Mouse (Mus musculus) layer of hippocampus, postnatal 14 days (tissue): ENCODE results near the gene Gimap9. TPM values are rescaled to one million over a fixed set of nuclear protein-coding genes. Genes with fewer than 3 reads are reported as not detected.
"Not testable (repeated sequence)": the region's sequence is repeated elsewhere in the genome, so short reads cannot be mapped to it uniquely, and the experiment has no call there.

Experiments used
- DNase-seq, 2 experiments: peaks; one replicate each; pipeline ENCODE4 v3.0.0; 2021 to 2022; ENCODE audit warnings: low spot score in 2 of 2, mixed read lengths in 1 of 2
- total RNA-seq, 2 experiments: library from RNA; stranded (reverse); gene quantifications; 2 replicates each; pipeline ENCODE4 v1.2.3; 2021

The Gimap9 gene
- total RNA-seq, 2 experiments from 2014 or later: 0.55 to 0.62 TPM

- DNase-seq: no peak
Measured at GRCm38 (mm10) chr6:48658721-48659120, 17.2 kb upstream of the Gimap9 start.

DNA sequence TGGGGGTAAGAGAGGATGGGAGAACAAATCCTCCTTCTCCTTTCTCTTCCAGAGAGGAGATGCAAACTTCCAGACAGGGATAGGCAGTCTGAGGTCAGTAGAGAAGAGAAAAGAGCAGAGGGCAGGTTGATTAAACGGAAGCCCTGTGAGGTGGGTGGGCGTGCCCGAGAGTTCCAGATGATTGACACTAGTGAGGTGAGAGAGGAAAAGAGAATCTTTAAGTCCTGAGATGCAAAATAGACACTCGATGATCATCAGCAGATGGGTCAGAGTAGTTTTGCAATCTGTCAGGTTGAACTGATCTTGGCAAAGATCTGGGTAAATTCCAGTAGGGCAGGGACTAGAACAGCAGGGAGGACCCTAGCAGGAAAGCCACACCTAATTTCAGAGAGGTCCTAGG, 11.2 kb upstream of the Gimap9 start:
- DNase-seq: no peak

DNA sequence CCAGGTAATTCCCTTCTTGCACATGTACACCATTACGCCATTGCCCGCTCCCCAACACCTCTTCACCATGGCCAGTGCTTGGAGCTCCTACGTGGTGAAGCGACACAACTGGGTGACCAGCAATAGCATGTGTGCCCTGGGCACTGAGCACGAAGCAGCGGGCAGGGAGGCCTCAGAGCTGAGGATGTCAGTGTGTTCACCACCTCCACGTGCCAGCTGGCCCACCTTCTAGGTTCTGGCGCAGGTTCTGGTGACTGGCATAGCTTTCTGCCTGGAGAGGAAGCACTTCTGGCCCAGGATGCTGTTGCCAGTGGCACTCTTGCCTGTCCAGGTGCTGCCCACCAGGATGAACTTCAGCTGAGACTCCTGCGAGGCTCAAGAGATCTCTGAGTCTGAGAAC, 10.5 kb upstream of the Gimap9 start:
- DNase-seq: no peak

GRCm38 (mm10) chr6:48666159-48666586, 9.8 kb upstream of the Gimap9 start:
- DNase-seq: no peak

DNA sequence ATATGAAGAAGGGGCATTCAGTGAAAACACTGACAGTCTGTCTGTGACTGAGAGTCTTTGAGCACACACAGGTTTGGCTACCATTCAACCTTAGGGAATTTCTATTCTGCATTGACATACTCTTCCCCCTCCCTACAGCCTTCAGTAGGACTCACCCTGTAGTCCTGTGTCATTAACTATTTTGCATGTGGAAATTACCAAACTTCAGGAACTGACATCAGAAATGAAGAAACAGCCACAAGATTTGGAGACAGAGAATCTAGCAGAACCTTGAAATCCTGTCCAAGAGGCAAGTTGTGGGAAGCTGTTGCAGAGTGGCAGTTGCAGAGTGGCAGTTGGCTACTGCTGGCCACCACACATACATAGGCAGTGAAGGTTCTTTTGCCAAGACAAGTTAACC, 7.9 kb upstream of the Gimap9 start:
- no peak for DNase-seq

DNA sequence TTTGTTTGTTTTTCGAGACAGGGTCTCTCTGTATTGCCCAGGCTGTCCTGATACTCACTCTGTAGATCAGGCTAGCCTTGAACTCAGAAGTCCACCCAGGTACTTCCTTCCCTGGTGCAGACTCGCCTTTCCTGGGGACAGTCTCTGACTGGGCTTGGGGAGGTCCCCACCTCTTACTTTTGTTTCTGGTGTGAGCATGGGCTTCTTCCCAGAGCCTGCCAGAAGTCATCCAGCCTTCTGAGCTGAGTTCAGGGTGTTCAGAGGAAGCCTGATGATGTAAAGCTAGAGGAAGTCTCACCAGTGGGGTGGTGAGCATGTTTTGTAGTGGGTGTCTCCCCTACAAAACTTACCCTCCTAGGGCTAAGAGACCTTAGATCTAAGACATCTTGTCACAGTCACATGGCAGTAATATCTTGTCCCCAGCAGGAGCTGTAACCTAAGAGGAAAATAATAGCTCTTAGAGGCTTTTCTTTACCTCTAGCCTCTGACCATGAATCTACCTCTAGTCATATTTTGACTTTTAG, 6.4 kb upstream of the Gimap9 start:
- no peak for DNase-seq

GRCm38 (mm10) chr6:48674291-48675058, 1.5 kb upstream of the Gimap9 start:
- no peak for DNase-seq

DNA sequence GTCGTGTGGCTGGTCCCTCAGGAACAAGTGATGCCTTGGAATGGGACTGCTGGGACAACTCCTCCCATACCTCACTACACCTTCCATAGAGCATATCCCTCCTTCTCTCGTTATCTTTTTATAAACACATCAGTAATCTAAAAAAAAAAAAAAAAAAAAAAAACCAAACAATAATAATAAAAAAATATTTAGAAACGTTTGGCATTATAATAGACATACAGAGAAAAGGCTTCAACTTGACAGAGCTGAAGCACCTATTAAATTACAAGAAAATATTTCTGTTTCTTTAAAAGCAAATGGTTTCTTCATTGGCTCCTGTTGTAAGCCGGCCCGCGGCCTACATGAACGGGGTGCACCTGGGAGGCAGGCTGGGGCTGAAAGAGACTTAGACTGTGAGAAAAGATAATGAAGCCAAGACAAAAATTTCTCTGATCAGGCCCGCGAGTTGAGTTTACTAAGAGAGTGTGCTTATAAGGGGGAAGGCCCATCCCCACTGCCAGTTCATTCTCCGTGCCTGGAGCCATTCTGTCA, 464 bp upstream of the Gimap9 start:
- DNase-seq: no peak

DNA sequence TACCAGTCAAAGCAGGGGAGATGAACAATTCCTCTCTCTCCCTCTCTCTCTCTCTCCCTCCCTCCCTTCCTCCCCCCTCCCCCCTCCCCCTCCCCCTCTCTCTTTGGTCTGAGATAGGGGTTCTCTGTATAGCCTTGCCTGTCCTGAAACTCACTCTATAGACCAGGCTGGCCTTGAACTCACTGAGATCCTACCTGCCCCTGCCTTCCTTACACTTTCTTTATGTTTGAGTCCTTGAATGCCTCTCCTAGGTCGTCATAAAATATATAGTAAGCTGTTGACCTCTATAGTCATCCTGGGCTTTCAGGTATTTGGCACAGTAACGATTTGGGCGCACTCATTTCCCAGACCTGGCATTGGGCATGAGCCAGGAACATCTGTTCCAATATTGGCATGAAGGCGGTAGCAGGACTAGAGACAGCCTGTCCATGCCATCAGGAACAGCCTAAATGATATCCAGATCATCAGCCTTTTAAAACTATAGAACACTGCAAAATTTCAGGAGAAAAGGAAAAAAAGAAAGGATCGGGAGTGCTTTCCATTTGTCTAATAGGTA, 1.0 kb downstream of the Gimap9 start:
- DNase-seq: no peak

DNA sequence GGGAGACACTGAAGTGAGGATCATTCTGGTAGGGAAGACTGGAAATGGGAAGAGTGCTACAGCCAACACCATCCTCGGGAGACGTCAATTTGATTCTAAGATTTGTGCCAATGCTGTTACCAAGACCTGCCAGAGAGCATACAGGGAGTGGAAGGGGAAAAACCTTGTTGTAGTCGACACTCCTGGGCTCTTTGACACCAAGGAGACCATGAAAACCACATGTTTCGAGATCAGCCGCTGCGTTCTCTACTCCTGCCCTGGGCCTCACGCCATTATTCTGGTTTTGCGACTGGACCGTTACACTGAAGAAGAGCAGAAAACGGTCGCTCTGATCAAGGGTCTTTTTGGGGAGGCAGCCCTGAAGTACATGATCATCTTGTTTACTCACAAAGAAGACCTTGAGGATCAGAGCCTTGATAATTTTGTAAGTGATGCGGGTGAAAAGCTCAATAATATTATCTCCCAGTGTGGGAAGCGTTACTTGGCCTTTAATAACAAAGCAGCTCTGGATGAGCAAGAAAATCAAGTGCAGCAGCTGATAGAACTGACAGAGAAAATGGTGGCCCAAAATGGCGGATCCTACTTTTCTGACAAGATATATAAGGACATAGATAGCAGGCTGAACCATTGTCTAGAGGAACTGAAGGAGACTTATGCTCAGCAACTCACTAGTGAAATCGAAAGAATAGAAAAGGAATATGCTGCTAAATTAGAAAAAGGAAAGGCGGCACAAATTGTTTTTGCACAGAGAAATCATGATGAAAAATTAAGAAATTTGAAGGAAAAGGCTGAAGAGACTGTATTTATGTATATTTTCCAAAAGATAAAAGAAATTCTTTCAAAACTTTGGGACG, 1.8 kb downstream of the Gimap9 start:
- DNase-seq: no peak

- DNase-seq: no peak
Measured at GRCm38 (mm10) chr6:48678391-48678790, 2.5 kb downstream of the Gimap9 start.

DNA sequence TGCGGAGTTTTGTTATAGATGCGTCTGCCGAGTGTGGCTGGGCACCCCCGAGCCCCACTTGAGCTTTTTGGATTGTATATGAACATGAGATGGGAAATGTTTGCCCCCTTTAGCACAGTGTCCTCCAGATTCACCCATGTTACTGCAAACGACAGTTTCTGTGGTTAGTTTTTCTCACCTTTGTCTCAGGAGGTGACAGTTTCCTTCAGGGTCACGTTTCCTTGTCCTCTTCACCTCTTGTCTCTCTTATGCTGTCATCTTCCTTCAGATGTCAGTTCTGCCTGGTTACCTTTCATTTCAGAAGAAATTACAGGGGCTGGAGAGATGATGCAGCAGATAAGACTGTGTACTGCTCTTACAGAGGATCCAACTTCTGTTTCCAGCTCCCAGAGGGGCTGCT, 3.8 kb downstream of the Gimap9 start:
- no peak for DNase-seq

GRCm38 (mm10) chr6:48680421-48680820, 4.5 kb downstream of the Gimap9 start:
- no peak for DNase-seq

DNA sequence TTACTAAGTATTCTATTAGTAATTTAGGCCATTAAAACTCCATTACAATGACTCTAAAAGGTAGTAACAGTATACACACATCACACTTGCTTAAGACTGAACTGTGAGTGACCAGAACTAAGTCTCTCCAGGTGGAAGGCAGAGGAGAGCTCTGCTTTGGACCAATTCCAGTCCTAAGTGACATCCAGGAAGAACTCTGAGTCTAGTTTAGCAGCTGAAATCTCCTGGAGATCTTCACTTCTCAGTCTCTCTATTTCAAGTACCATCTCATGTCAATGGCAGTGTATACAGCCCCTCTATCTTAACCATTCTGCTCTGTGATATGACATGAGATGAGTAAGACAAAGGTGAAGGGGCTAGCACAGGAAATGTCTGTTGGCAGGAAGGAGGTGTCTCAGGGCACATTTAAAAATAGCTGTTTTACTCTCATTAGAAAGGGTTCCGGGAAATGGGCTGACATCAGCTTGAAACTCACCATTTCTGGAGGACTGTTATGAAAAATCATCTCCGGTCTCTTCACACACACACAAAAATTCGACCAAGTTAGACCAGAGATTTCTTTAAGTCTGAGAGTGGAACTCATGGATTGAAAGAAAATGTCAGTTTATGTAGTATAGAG, 5.7 kb downstream of the Gimap9 start:
- no peak for DNase-seq

GRCm38 (mm10) chr6:48682271-48682670, 6.3 kb downstream of the Gimap9 start:
- peak in 1 of 2 experiments; percentile 16 for DNase-seq

DNA sequence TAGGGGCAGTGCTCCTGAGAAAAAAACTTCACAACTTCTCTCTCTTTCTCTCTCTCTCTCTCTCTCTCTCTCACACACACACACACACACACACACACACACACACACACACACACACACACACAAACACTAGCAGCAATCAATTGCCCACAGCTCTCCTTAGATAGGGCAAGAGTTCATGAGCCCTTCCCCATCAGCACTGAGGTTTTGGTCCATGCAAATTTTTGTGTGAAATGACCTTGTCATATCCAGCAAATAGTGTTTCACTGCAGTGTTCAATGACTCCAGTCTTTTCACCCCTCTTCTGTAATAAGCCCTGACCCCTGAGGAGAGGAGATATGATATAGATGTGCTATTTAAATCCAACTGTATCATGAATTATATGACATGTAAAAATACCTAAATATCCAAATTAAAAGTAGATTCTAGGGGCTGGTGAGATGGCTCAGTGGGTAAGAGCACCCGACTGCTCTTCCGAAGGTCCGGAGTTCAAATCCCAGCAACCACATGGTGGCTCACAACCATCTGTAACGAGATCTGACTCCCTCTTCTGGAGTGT, 7.4 kb downstream of the Gimap9 start:
- DNase-seq: not testable (repeated sequence)

GRCm38 (mm10) chr6:48684319-48684718, 8.4 kb downstream of the Gimap9 start, which contains the start of gene Gimap4:
TSS of gene Gimap4 (plus strand) at chr6:48684549.
- DNase-seq: no peak

DNA sequence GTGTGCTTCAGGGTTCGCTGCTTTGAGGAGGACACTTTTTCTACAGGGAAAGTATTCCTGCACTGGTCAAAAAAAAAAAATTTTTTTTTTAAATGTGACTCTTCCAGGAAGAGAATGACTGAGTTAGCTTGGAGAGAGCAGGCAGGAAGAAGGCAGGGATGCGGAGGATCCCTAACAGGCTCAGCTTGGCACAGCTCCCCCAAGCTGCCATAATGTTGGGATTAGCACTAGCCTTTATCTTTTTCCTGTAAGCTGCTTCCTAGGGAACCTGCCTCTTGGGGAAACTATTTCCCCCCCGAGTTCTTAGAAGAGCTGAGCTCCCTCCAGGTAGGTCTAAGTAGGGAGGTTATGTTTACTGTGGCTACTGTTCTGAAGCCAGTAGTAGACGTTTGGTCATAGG, 8.9 kb downstream of the Gimap9 start:
- DNase-seq: no peak

DNA sequence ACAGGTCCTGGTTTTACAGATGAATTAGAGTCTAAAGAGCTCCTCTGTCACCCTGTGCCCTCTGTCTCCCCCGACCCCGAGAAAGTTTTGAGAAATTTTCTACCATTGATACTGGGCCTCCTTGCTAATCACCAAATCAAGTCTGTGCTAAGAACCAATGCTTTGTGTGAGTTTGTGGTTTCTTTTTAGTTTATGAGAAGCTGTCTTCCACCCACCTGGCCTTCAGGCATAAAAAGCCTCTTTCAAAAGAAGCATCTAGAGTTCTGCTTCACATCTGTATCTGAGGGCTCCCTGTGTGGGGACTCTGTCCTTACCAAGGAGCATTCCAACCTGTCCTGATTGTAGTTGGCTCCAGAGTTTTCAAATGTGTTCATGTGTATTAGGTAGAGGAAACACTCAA, 9.3 kb downstream of the Gimap9 start:
- no peak for DNase-seq
